Mouse (Mus musculus): Measurements from ENCODE around the gene Ctnnbl1. TPM values are rescaled to one million over a fixed set of nuclear protein-coding genes. Genes with fewer than 3 reads are reported as not detected.
A peak's percentile ranks its signal among the peaks of the same experiment; 100 is the strongest.

Gene Ctnnbl1
- polyA plus RNA-seq, 1 experiment from 2014 or later: 98.8 TPM

GRCm38 (mm10) chr2:157877967-157878366 lies 140.8 kb downstream of the Ctnnbl1 start:
- DNase-seq (ENCODE audit: low spot score, missing footprints) (no peak), ATAC-seq (ENCODE audit: low FRiP score) (no peak)
- no peaks in the 10 kb centered on the region for H3K27me3 ChIP-seq (ENCODE audit: control insufficient read depth, insufficient read depth, low read length)
- no peaks in the 10 kb centered on the region for H3K9me3 ChIP-seq (ENCODE audit: control insufficient read depth, low read length)
- no peaks in the 10 kb centered on the region for H3K36me3 ChIP-seq (ENCODE audit: control insufficient read depth, insufficient read depth, low read length)
- H3K4me1 ChIP-seq (ENCODE audit: control insufficient read depth, insufficient read depth, low read length): peaks cover 5% of the 10 kb centered on the region
- H3K4me2 ChIP-seq: no peak overlapping the region
- WGBS: 75% methylated on average over 5 of the region's 5 CpGs
- no peak overlapping the region for H3K27ac ChIP-seq (ENCODE audit: low read depth, low read length)
- H3K4me3 ChIP-seq (ENCODE audit: low read depth, low read length): no peak overlapping the region
- H3K9ac ChIP-seq (ENCODE audit: low read length): no peak overlapping the region

- no peak for ATAC-seq (ENCODE audit: low FRiP score)
- H3K9ac ChIP-seq (ENCODE audit: low read length): no peak overlapping the region
- no peaks in the 10 kb centered on the region for H3K27me3 ChIP-seq (ENCODE audit: control insufficient read depth, insufficient read depth, low read length)
- no peaks in the 10 kb centered on the region for H3K9me3 ChIP-seq (ENCODE audit: control insufficient read depth, low read length)
- no peak for DNase-seq (ENCODE audit: low spot score, missing footprints)
- peaks cover 2% of the 10 kb centered on the region; the same call in 1 of the 2 replicates for H3K36me3 ChIP-seq (ENCODE audit: control insufficient read depth, insufficient read depth, low read length)
- 56% methylated on average over 11 of the region's 11 CpGs for WGBS
- no peak overlapping the region for H3K27ac ChIP-seq (ENCODE audit: low read depth, low read length)
- no peak overlapping the region for H3K4me3 ChIP-seq (ENCODE audit: low read depth, low read length)
- no peak overlapping the region for H3K4me2 ChIP-seq
- peaks cover 11% of the 10 kb centered on the region for H3K4me1 ChIP-seq (ENCODE audit: control insufficient read depth, insufficient read depth, low read length)
These were observed 144.7 kb downstream of the Ctnnbl1 start for GRCm38 (mm10) chr2:157881939-157882338.

- WGBS: 32% methylated on average over 10 of the region's 10 CpGs
- no peak overlapping the region for H3K4me3 ChIP-seq (ENCODE audit: low read depth, low read length)
- H3K27me3 ChIP-seq (ENCODE audit: control insufficient read depth, insufficient read depth, low read length): no peaks in the 10 kb centered on the region
- H3K27ac ChIP-seq (ENCODE audit: low read depth, low read length): 0 out of 2 replicates have a peak overlapping the region, but pooled peaks have one; percentile 8
- DNase-seq (ENCODE audit: low spot score, missing footprints) (peak; percentile 82), ATAC-seq (ENCODE audit: low FRiP score) (peak; percentile 29; the same call in 1 of the 2 replicates)
- no peak overlapping the region for H3K9ac ChIP-seq (ENCODE audit: low read length)
- H3K9me3 ChIP-seq (ENCODE audit: control insufficient read depth, low read length): no peaks in the 10 kb centered on the region
- H3K4me2 ChIP-seq: no peak overlapping the region
- H3K36me3 ChIP-seq (ENCODE audit: control insufficient read depth, insufficient read depth, low read length): peaks cover 2% of the 10 kb centered on the region; the same call in 1 of the 2 replicates
- peaks cover 25% of the 10 kb centered on the region; the same call in 1 of the 2 replicates for H3K4me1 ChIP-seq (ENCODE audit: control insufficient read depth, insufficient read depth, low read length)
These were observed 150.2 kb downstream of the Ctnnbl1 start for GRCm38 (mm10) chr2:157887275-157888025.

DNA sequence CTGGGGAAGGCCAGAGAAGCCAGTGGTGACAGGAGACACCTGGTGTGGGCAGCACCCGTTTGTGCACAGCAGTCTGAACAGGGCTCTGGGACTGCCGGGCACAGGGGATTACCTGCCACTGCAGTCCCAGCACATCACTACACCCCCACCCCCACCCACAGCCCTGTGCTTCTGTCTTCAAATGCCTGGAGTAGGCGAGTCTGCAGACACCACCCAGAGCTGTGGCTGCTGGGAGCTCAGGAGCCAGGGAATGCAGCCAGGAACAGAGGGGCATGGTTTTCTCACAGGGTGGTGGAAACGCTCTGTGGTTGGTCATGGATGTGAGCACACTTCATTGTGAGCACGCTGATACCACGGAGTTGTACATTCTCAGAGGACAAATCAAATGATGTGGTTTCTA lies 154.0 kb downstream of the Ctnnbl1 start:
- Histone ChIP-seq H3K27me3 (ENCODE audit: control insufficient read depth, insufficient read depth, low read length) (no peaks in the 10 kb centered on the region), H3K36me3 (ENCODE audit: control insufficient read depth, insufficient read depth, low read length) (no peaks in the 10 kb centered on the region), H3K9me3 (ENCODE audit: control insufficient read depth, low read length) (no peaks in the 10 kb centered on the region), H3K4me1 (ENCODE audit: control insufficient read depth, insufficient read depth, low read length) (peaks cover 24% of the 10 kb centered on the region; the same call in 1 of the 2 replicates), H3K9ac (ENCODE audit: low read length) (no peak overlapping the region), H3K4me3 (ENCODE audit: low read depth, low read length) (no peak overlapping the region), H3K27ac (ENCODE audit: low read depth, low read length) (no peak overlapping the region), H3K4me2 (no peak overlapping the region)
- no peak for DNase-seq (ENCODE audit: low spot score, missing footprints)
- no peak for ATAC-seq (ENCODE audit: low FRiP score)
- 76% methylated on average over 6 of the region's 6 CpGs for WGBS

- no peak overlapping the region for H3K4me3 ChIP-seq (ENCODE audit: low read depth, low read length)
- ATAC-seq (ENCODE audit: low FRiP score) (no peak), DNase-seq (ENCODE audit: low spot score, missing footprints) (no peak)
- H3K4me2 ChIP-seq: no peak overlapping the region
- H3K9ac ChIP-seq (ENCODE audit: low read length): no peak overlapping the region
- no peaks in the 10 kb centered on the region for H3K9me3 ChIP-seq (ENCODE audit: control insufficient read depth, low read length)
- H3K27me3 ChIP-seq (ENCODE audit: control insufficient read depth, insufficient read depth, low read length): no peaks in the 10 kb centered on the region
- no peaks in the 10 kb centered on the region for H3K36me3 ChIP-seq (ENCODE audit: control insufficient read depth, insufficient read depth, low read length)
- no peaks in the 10 kb centered on the region for H3K4me1 ChIP-seq (ENCODE audit: control insufficient read depth, insufficient read depth, low read length)
- WGBS: 85% methylated on average over 4 of the region's 4 CpGs
- H3K27ac ChIP-seq (ENCODE audit: low read depth, low read length): no peak overlapping the region
These were observed 159.9 kb downstream of the Ctnnbl1 start for GRCm38 (mm10) chr2:157897131-157897530.

DNA sequence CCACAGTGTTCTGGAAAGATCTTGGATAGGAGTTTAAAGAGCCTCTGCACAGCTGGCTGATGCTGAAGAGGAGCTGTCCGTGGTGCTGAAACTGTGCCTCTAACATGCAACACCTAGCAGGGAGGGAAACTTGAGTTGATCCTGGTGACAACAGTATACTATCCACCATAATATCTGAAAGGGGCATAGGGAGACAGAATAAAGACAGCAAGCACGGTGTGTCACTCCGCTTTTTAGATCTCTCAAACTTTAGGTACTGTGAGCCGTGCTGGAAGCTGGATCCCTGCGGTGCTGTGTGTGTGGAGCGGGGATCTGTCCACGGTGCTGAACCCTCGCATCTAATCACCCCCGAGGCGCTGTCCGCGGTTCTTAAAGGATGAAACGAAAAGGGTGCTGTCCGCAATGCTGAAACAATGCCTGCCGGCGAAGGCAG lies 176.0 kb downstream of the Ctnnbl1 start:
- H3K4me2 ChIP-seq: no peak overlapping the region
- H3K36me3 ChIP-seq (ENCODE audit: control insufficient read depth, insufficient read depth, low read length): no peaks in the 10 kb centered on the region
- no peak overlapping the region for H3K27ac ChIP-seq (ENCODE audit: low read depth, low read length)
- H3K4me1 ChIP-seq (ENCODE audit: control insufficient read depth, insufficient read depth, low read length): peaks cover 3% of the 10 kb centered on the region
- peak; percentile 97 for DNase-seq (ENCODE audit: low spot score, missing footprints)
- H3K9ac ChIP-seq (ENCODE audit: low read length): no peak overlapping the region
- no peak overlapping the region for H3K4me3 ChIP-seq (ENCODE audit: low read depth, low read length)
- peaks cover 29% of the 10 kb centered on the region for H3K27me3 ChIP-seq (ENCODE audit: control insufficient read depth, insufficient read depth, low read length)
- WGBS: under 1% methylated on average over 16 of the region's 16 CpGs
- ATAC-seq (ENCODE audit: low FRiP score): no peak
- no peaks in the 10 kb centered on the region for H3K9me3 ChIP-seq (ENCODE audit: control insufficient read depth, low read length)

DNA sequence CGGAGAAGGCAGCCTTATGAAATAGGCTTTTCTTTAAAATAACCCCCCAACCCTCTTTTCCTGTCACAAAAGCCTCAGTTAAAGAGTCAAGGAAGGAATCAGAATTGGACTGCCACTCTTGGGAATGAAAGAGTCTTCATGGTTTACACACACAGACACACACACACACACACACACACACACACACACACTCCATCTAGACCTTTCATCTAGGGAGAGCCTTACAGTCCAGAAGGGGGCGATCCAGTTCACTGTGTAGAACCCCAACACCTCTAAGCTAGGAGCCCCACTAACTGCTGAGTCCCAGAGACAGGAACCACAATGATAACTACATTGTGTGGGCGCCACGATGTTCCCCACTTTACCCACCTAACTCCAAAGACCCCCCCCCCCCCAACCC lies 176.5 kb downstream of the Ctnnbl1 start:
- Histone ChIP-seq H3K9ac (ENCODE audit: low read length) (no peak overlapping the region), H3K36me3 (ENCODE audit: control insufficient read depth, insufficient read depth, low read length) (no peaks in the 10 kb centered on the region), H3K27me3 (ENCODE audit: control insufficient read depth, insufficient read depth, low read length) (peaks cover 29% of the 10 kb centered on the region), H3K9me3 (ENCODE audit: control insufficient read depth, low read length) (no peaks in the 10 kb centered on the region), H3K4me1 (ENCODE audit: control insufficient read depth, insufficient read depth, low read length) (peaks cover 3% of the 10 kb centered on the region), H3K4me3 (ENCODE audit: low read depth, low read length) (no peak overlapping the region), H3K27ac (ENCODE audit: low read depth, low read length) (no peak overlapping the region), H3K4me2 (peak overlapping the region; percentile 56)
- DNase-seq (ENCODE audit: low spot score, missing footprints) (no peak), ATAC-seq (ENCODE audit: low FRiP score) (no peak)
- WGBS: 4% methylated on average over 4 of the region's 4 CpGs

DNA sequence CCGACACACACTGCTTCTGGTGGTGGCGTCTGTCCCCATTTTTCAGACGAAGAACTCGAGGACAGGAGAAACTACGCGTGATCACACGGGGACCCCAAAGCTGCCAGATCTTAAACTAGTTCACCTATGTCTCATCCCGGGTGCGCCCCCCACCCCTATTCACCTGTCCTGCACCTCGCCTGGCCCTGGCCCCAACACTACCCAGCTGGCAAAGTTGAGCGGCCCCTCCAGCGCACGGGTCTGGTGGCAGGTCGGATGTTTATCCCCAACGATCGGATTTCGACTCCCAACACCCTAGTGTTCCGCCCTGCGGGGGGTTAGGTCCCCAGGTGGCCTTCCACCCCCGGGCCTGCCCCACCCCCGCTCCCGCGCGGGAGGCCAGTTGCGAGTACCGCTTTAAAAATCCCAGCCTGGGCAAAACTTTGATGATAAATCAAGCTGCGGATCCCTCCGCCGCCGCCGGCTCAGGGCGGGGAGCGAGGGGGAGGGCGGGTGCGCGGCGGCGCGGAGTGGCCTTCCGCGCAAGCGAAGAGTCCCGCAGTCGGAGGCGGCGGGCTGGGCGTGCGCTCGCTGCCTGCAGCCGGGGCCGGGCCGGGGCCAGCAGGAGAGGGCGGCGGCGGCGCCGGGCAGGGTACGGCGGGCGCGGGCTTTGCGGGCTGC lies 177.0 kb downstream of the Ctnnbl1 start, which contains the start of gene Vstm2l:
TSS of gene Vstm2l (plus strand) at position 549 of the 660 bp plus-strand sequence.
- no peaks in the 10 kb centered on the region for H3K9me3 ChIP-seq (ENCODE audit: control insufficient read depth, low read length)
- WGBS: 2% methylated on average over 52 of the region's 62 CpGs
- H3K4me1 ChIP-seq (ENCODE audit: control insufficient read depth, insufficient read depth, low read length): peaks cover 3% of the 10 kb centered on the region
- ATAC-seq (ENCODE audit: low FRiP score) (peak; percentile 57; the same call in 1 of the 2 replicates), DNase-seq (ENCODE audit: low spot score, missing footprints) (peak; percentile 92)
- H3K4me3 ChIP-seq (ENCODE audit: low read depth, low read length): peak within 1 kb of the TSS; percentile 38
- H3K4me2 ChIP-seq: peak within 1 kb of the TSS; percentile 56
- H3K27ac ChIP-seq (ENCODE audit: low read depth, low read length): no peak within 1 kb of the TSS
- peaks cover 29% of the 10 kb centered on the region for H3K27me3 ChIP-seq (ENCODE audit: control insufficient read depth, insufficient read depth, low read length)
- peak within 1 kb of the TSS; percentile 48 for H3K9ac ChIP-seq (ENCODE audit: low read length)
- no peaks in the 10 kb centered on the region for H3K36me3 ChIP-seq (ENCODE audit: control insufficient read depth, insufficient read depth, low read length)
